ENCODE assay signal across 8 mouse cellular contexts in genomic region chr7:81198538-81198937, GRCm38 (mm10). TPM values are rescaled to one million over a fixed set of nuclear protein-coding genes. Genes with fewer than 3 reads are reported as not detected.
DNase-seq lines count a peak whose midpoint lies in the region; ATAC-seq and TF ChIP-seq lines count a peak whose summit lies in the region.

No protein-coding gene starts in this region.

- H3K9ac ChIP-seq in lung, embryonic 14.5 days: no peak overlapping the region
- H3K9ac ChIP-seq in embryonic facial prominence, embryonic 12.5 days: no peak overlapping the region

- H3K9me3 ChIP-seq in lung, embryonic 14.5 days (ENCODE audit: low read depth, low read length): no peaks in the 10 kb centered on the region
- H3K9me3 ChIP-seq in embryonic facial prominence, embryonic 12.5 days: no peaks in the 10 kb centered on the region

- no peak overlapping the region for H3K27ac ChIP-seq in lung, embryonic 14.5 days (ENCODE audit: low read depth)
- no peak overlapping the region for H3K27ac ChIP-seq in embryonic facial prominence, embryonic 12.5 days

- WGBS in lung, embryonic 14.5 days: 25% methylated on average over 4 of the region's 4 CpGs
- WGBS in lung, adult 2 months: 35% methylated on average over 4 of the region's 4 CpGs
- 17% methylated on average over 4 of the region's 4 CpGs for WGBS in embryonic facial prominence, embryonic 12.5 days

- H3K27me3 ChIP-seq in lung, embryonic 14.5 days (ENCODE audit: insufficient read depth, low read length): no peaks in the 10 kb centered on the region
- H3K27me3 ChIP-seq in embryonic facial prominence, embryonic 12.5 days: no peaks in the 10 kb centered on the region

- TF ChIP-seq CTCF in lung, embryonic 14.5 days (IDR thresholded peaks at IDR 0.05; ENCODE audit: low read depth): no peak
- no peak for TF ChIP-seq CTCF in lung, adult 2 months (IDR thresholded peaks at IDR 0.05; ENCODE audit: insufficient read depth, low read length)

- H3K4me1 ChIP-seq in lung, embryonic 14.5 days (ENCODE audit: insufficient read depth): peaks cover 18% of the 10 kb centered on the region
- no peaks in the 10 kb centered on the region for H3K4me1 ChIP-seq in lung, adult 2 months (ENCODE audit: control insufficient read depth, insufficient read depth, low read length)
- peaks cover 37% of the 10 kb centered on the region for H3K4me1 ChIP-seq in embryonic facial prominence, embryonic 12.5 days

- peak; percentile 60 for ATAC-seq in lung, embryonic 14.5 days (ENCODE audit: insufficient read depth)
- 0 out of 2 replicates have a peak, but pooled peaks have one; percentile 22 for ATAC-seq in embryonic facial prominence, embryonic 12.5 days (ENCODE audit: insufficient number of reproducible peaks, insufficient read depth, low FRiP score, low TSS enrichment)
- ATAC-seq in monocyte, adult 5-6 weeks (replicated peaks; ENCODE audit: insufficient number of reproducible peaks, low FRiP score, low TSS enrichment, poor library complexity, severe bottlenecking): no peak

- no peak overlapping the region for H3K4me2 ChIP-seq in lung, embryonic 14.5 days
- no peak overlapping the region for H3K4me2 ChIP-seq in embryonic facial prominence, embryonic 12.5 days (replicated peaks)

- DNase-seq in embryo, embryonic 10.5 days (ENCODE audit: low spot score): peak; percentile 29
- DNase-seq in embryo, embryonic 10 days (ENCODE audit: low spot score): no peak
- peak; percentile 68 for DNase-seq in lung, embryonic 14.5 days
- DNase-seq in lung, adult 2 months: no peak
- DNase-seq in lung, postnatal 10 days: peak; percentile 70
- DNase-seq in left cerebral cortex, adult 18-20 months (ENCODE audit: low spot score in 2 of 2): no peak

- H3K36me3 ChIP-seq in lung, embryonic 14.5 days (ENCODE audit: insufficient read depth): no peaks in the 10 kb centered on the region
- H3K36me3 ChIP-seq in embryonic facial prominence, embryonic 12.5 days: no peaks in the 10 kb centered on the region

- H3K4me3 ChIP-seq in lung, embryonic 14.5 days (ENCODE audit: low read depth, low read length): no peak overlapping the region
- no peak overlapping the region for H3K4me3 ChIP-seq in lung, adult 2 months (replicated peaks; ENCODE audit: extremely low read depth, low read depth, low read length)
- no peak overlapping the region for H3K4me3 ChIP-seq in embryonic facial prominence, embryonic 12.5 days

- TF ChIP-seq POLR2A in lung, adult 2 months (IDR thresholded peaks at IDR 0.05; ENCODE audit: borderline replicate concordance, extremely low read depth, low read depth, low read length): no peak

RNA-seq across cellular contexts. Expression of gene Pde8a, which starts 14.9 kb away (rescaled TPM):
- polyA plus RNA-seq in lung, embryonic 14.5 days (2014; fragmentation: Nextera tagmentation; extraction: Ambion mirVana): 6.2 and 6.8 TPM in 2 replicates
- 11.1 and 14.4 TPM in 2 replicates for polyA plus RNA-seq in lung, adult 2 months (2012; rRNA removed)
- 5.3 and 5.7 TPM in 2 replicates for polyA plus RNA-seq in embryonic facial prominence, embryonic 12.5 days (2016; fragmentation: Nextera tagmentation; extraction: Ambion mirVana)
- total RNA-seq in monocyte, adult 5-6 weeks (2017): 7.0 to 20.0 TPM (median 11.4 TPM) in 3 replicates
- 1 to 10 TPM; 7.5 to 7.9 TPM for total RNA-seq in left cerebral cortex, adult 18-20 months (2021)

Comparison
In these comparisons a context has a peak if more than half of its experiments do, and no peak if none do; other contexts are left out.
1. DNase-seq: peak in embryo, embryonic 10.5 days (single experiment), lung, embryonic 14.5 days (single experiment) and lung, postnatal 10 days (single experiment); none in embryo, embryonic 10 days (single experiment), lung, adult 2 months (single experiment) and left cerebral cortex, adult 18-20 months (0 of 2).